Mouse (Mus musculus): ENCODE results near the gene Cpz. TPM values are rescaled to one million over a fixed set of nuclear protein-coding genes. Genes with fewer than 3 reads are reported as not detected.
A peak's percentile ranks its signal among the peaks of the same experiment; 100 is the strongest.

The Cpz gene
- polyA plus RNA-seq, 1 experiment from 2014 or later = 10.5 TPM

GRCm38 (mm10) chr5:35523735-35524134, 1.8 kb downstream of the Cpz start:
- Histone ChIP-seq H3K9me3 (ENCODE audit: control insufficient read depth, low read length) (no peaks in the 10 kb centered on the region), H3K9ac (ENCODE audit: low read length) (no peak overlapping the region), H3K4me3 (ENCODE audit: low read depth, low read length) (no peak overlapping the region), H3K27ac (replicated peaks) (no peak overlapping the region), H3K4me1 (replicated peaks; ENCODE audit: control insufficient read depth, insufficient read depth) (no peaks in the 10 kb centered on the region), H3K4me2 (replicated peaks; ENCODE audit: low read depth) (no peak overlapping the region), H3K27me3 (ENCODE audit: control insufficient read depth, insufficient read depth, low read length) (no peaks in the 10 kb centered on the region; the same call in 1 of the 2 replicates), H3K36me3 (ENCODE audit: control insufficient read depth, insufficient read depth, low read length) (no peaks in the 10 kb centered on the region)
- 2% methylated on average over 5 of the region's 5 CpGs for WGBS
- DNase-seq (ENCODE audit: low spot score) = peak; percentile 76
- ATAC-seq (ENCODE audit: low FRiP score, low TSS enrichment) = 0 out of 2 replicates have a peak, but pooled peaks have one; percentile 19
- peak; percentile 97 for TF ChIP-seq CTCF (IDR thresholded peaks at IDR 0.05; ENCODE audit: low read depth)
- TF ChIP-seq EP300 (optimal IDR thresholded peaks at IDR 0.05) = no peak

- 77% methylated on average over 11 of the region's 11 CpGs for WGBS
- no peak for DNase-seq (ENCODE audit: low spot score)
- H3K4me3 ChIP-seq (ENCODE audit: low read depth, low read length) = no peak overlapping the region
These were observed 8.7 kb downstream of the Cpz start for GRCm38 (mm10) chr5:35516781-35517180.

GRCm38 (mm10) chr5:35510589-35510988, 14.9 kb downstream of the Cpz start:
- no peaks in the 10 kb centered on the region for H3K9me3 ChIP-seq (ENCODE audit: control insufficient read depth, low read length)
- 16% methylated on average over 5 of the region's 5 CpGs for WGBS
- ATAC-seq (ENCODE audit: low FRiP score, low TSS enrichment) (peak; percentile 36; the same call in 1 of the 2 replicates), DNase-seq (ENCODE audit: low spot score) (peak; percentile 59)
- H3K27me3 ChIP-seq (ENCODE audit: control insufficient read depth, insufficient read depth, low read length) = no peaks in the 10 kb centered on the region
- no peak overlapping the region for H3K27ac ChIP-seq (replicated peaks)
- no peak overlapping the region for H3K4me3 ChIP-seq (ENCODE audit: low read depth, low read length)
- no peaks in the 10 kb centered on the region for H3K4me1 ChIP-seq (replicated peaks; ENCODE audit: control insufficient read depth, insufficient read depth)
- H3K36me3 ChIP-seq (ENCODE audit: control insufficient read depth, insufficient read depth, low read length) = no peaks in the 10 kb centered on the region
- no peak overlapping the region for H3K9ac ChIP-seq (ENCODE audit: low read length)
- no peak overlapping the region for H3K4me2 ChIP-seq (replicated peaks; ENCODE audit: low read depth)
- TF ChIP-seq EP300 (optimal IDR thresholded peaks at IDR 0.05) (no peak), CTCF (IDR thresholded peaks at IDR 0.05; ENCODE audit: low read depth) (peak; percentile 97)

More at GRCm38 (mm10) chr5:35516781-35517180, 8.7 kb downstream of the Cpz start:
- no peak for ATAC-seq (ENCODE audit: low FRiP score, low TSS enrichment)
- H3K9me3 ChIP-seq (ENCODE audit: control insufficient read depth, low read length) = no peaks in the 10 kb centered on the region
- H3K9ac ChIP-seq (ENCODE audit: low read length) = no peak overlapping the region
- H3K27ac ChIP-seq (replicated peaks) = no peak overlapping the region
- no peak for TF ChIP-seq CTCF (IDR thresholded peaks at IDR 0.05; ENCODE audit: low read depth)
- TF ChIP-seq EP300 (optimal IDR thresholded peaks at IDR 0.05) = no peak
- H3K4me2 ChIP-seq (replicated peaks; ENCODE audit: low read depth) = no peak overlapping the region
- H3K27me3 ChIP-seq (ENCODE audit: control insufficient read depth, insufficient read depth, low read length) = no peaks in the 10 kb centered on the region
- H3K4me1 ChIP-seq (replicated peaks; ENCODE audit: control insufficient read depth, insufficient read depth) = no peaks in the 10 kb centered on the region
- no peaks in the 10 kb centered on the region for H3K36me3 ChIP-seq (ENCODE audit: control insufficient read depth, insufficient read depth, low read length)

GRCm38 (mm10) chr5:35505016-35505415, 20.5 kb downstream of the Cpz start:
- Histone ChIP-seq H3K4me1 (replicated peaks; ENCODE audit: control insufficient read depth, insufficient read depth) (no peaks in the 10 kb centered on the region), H3K27ac (replicated peaks) (no peak overlapping the region), H3K36me3 (ENCODE audit: control insufficient read depth, insufficient read depth, low read length) (no peaks in the 10 kb centered on the region), H3K4me3 (ENCODE audit: low read depth, low read length) (no peak overlapping the region), H3K9me3 (ENCODE audit: control insufficient read depth, low read length) (no peaks in the 10 kb centered on the region), H3K9ac (ENCODE audit: low read length) (no peak overlapping the region), H3K27me3 (ENCODE audit: control insufficient read depth, insufficient read depth, low read length) (no peaks in the 10 kb centered on the region), H3K4me2 (replicated peaks; ENCODE audit: low read depth) (no peak overlapping the region)
- no peak for TF ChIP-seq EP300 (optimal IDR thresholded peaks at IDR 0.05)
- no peak for TF ChIP-seq CTCF (IDR thresholded peaks at IDR 0.05; ENCODE audit: low read depth)
- ATAC-seq (ENCODE audit: low FRiP score, low TSS enrichment) (no peak), DNase-seq (ENCODE audit: low spot score) (no peak)
- 44% methylated on average over 7 of the region's 7 CpGs for WGBS

GRCm38 (mm10) chr5:35497344-35497743, 28.2 kb downstream of the Cpz start:
- 34% methylated on average over 7 of the region's 7 CpGs for WGBS
- ATAC-seq (ENCODE audit: low FRiP score, low TSS enrichment) = no peak
- no peaks in the 10 kb centered on the region for H3K27me3 ChIP-seq (ENCODE audit: control insufficient read depth, insufficient read depth, low read length)
- no peaks in the 10 kb centered on the region for H3K36me3 ChIP-seq (ENCODE audit: control insufficient read depth, insufficient read depth, low read length)
- no peak for DNase-seq (ENCODE audit: low spot score)
- no peak overlapping the region for H3K9ac ChIP-seq (ENCODE audit: low read length)
- H3K27ac ChIP-seq (replicated peaks) = no peak overlapping the region
- H3K9me3 ChIP-seq (ENCODE audit: control insufficient read depth, low read length) = no peaks in the 10 kb centered on the region
- H3K4me1 ChIP-seq (replicated peaks; ENCODE audit: control insufficient read depth, insufficient read depth) = no peaks in the 10 kb centered on the region
- no peak overlapping the region for H3K4me3 ChIP-seq (ENCODE audit: low read depth, low read length)
- no peak for TF ChIP-seq CTCF (IDR thresholded peaks at IDR 0.05; ENCODE audit: low read depth)
- TF ChIP-seq EP300 (optimal IDR thresholded peaks at IDR 0.05) = no peak
- no peak overlapping the region for H3K4me2 ChIP-seq (replicated peaks; ENCODE audit: low read depth)

GRCm38 (mm10) chr5:35495989-35496388, 29.5 kb downstream of the Cpz start:
- H3K27me3 ChIP-seq (ENCODE audit: control insufficient read depth, insufficient read depth, low read length) = no peaks in the 10 kb centered on the region
- ATAC-seq (ENCODE audit: low FRiP score, low TSS enrichment) (no peak), DNase-seq (ENCODE audit: low spot score) (no peak)
- H3K36me3 ChIP-seq (ENCODE audit: control insufficient read depth, insufficient read depth, low read length) = no peaks in the 10 kb centered on the region
- H3K4me3 ChIP-seq (ENCODE audit: low read depth, low read length) = no peak overlapping the region
- no peak overlapping the region for H3K27ac ChIP-seq (replicated peaks)
- H3K9me3 ChIP-seq (ENCODE audit: control insufficient read depth, low read length) = no peaks in the 10 kb centered on the region
- TF ChIP-seq EP300 (optimal IDR thresholded peaks at IDR 0.05) (no peak), CTCF (IDR thresholded peaks at IDR 0.05; ENCODE audit: low read depth) (no peak)
- no peak overlapping the region for H3K4me2 ChIP-seq (replicated peaks; ENCODE audit: low read depth)
- 27% methylated on average over 5 of the region's 5 CpGs for WGBS
- no peak overlapping the region for H3K9ac ChIP-seq (ENCODE audit: low read length)
- H3K4me1 ChIP-seq (replicated peaks; ENCODE audit: control insufficient read depth, insufficient read depth) = no peaks in the 10 kb centered on the region
